Mouse (Mus musculus) neural tube, embryonic 11.5 days (tissue): ENCODE measurements around the gene Kif16b. TPM values are rescaled to one million over a fixed set of nuclear protein-coding genes. Genes with fewer than 3 reads are reported as not detected.
A peak's percentile ranks its signal among the peaks of the same experiment; 100 is the strongest.

Experiments used
- ATAC-seq: fragments of 200-750 bp; cut with Nextera tagmentation; 2 replicates; pipeline ENCODE4 v1.8.0; 2017; ENCODE audit warnings: moderate number of reproducible peaks, mild to moderate bottlenecking, moderate TSS enrichment, moderate library complexity; ENCODE audit not compliant: insufficient read depth, low FRiP score, low TSS enrichment
- DNase-seq: peaks from one replicate; pipeline ENCODE4 v3.0.0-alpha.2; 2015; ENCODE audit warnings: low spot score
- H3K27ac ChIP-seq: fragments of 300-500 bp; sonication (generic); 2 replicates; pipeline ENCODE4 v1.5.1; 2014; ENCODE audit warnings: low read depth, mild to moderate bottlenecking, low read length
- H3K27me3 ChIP-seq: fragments of 300-500 bp; sonication (generic); 2 replicates; pipeline ENCODE4 v1.6.1; 2014; ENCODE audit warnings: mild to moderate bottlenecking, low read length, mixed read lengths; ENCODE audit not compliant: control insufficient read depth, insufficient read depth
- H3K36me3 ChIP-seq: fragments of 300-500 bp; sonication (generic); 2 replicates; pipeline ENCODE4 v1.6.1; 2014; ENCODE audit warnings: mild to moderate bottlenecking, low read length, moderate library complexity, mixed read lengths; ENCODE audit not compliant: control insufficient read depth, insufficient read depth
- H3K4me1 ChIP-seq: fragments of 300-500 bp; sonication (generic); 2 replicates; pipeline ENCODE4 v1.6.1; 2014; ENCODE audit warnings: low read length, mixed read lengths; ENCODE audit not compliant: control insufficient read depth, insufficient read depth
- H3K4me2 ChIP-seq: fragments of 300-500 bp; sonication (generic); 2 replicates; pipeline ENCODE4 v1.6.1; 2014; ENCODE audit warnings: low read depth, mild to moderate bottlenecking, moderate library complexity
- H3K4me3 ChIP-seq: fragments of 300-500 bp; sonication (generic); 2 replicates; pipeline ENCODE4 v1.5.1; 2014; ENCODE audit warnings: low read depth, low read length
- H3K9ac ChIP-seq: fragments of 300-500 bp; sonication (generic); 2 replicates; pipeline ENCODE4 v1.6.1; 2014; ENCODE audit warnings: mild to moderate bottlenecking, low read length
- H3K9me3 ChIP-seq: fragments of 300-500 bp; sonication (generic); 2 replicates; pipeline ENCODE4 v1.6.1; 2016; ENCODE audit warnings: low read length; ENCODE audit not compliant: control insufficient read depth
- WGBS: fragments of 180-500 bp; shearing (Covaris S2); extraction: QIAGEN DNeasy Blood & Tissue Kit; methylation state at CpG from one replicate; pipeline ENCODE4 v1.1.7; 2014; 5-methylcytosine and 5-hydroxymethylcytosine counted together
- polyA plus RNA-seq: library from polyadenylated mRNA; unstranded; fragments of >200 nt; fragmentation: Nextera tagmentation; extraction: Ambion mirVana; gene quantifications from 2 replicates; pipeline ENCODE4 v1.2.1, GENCODE M21; 2014

Kif16b gene
- polyA plus RNA-seq, 1 experiment from 2014 or later = 5.4 TPM

DNA sequence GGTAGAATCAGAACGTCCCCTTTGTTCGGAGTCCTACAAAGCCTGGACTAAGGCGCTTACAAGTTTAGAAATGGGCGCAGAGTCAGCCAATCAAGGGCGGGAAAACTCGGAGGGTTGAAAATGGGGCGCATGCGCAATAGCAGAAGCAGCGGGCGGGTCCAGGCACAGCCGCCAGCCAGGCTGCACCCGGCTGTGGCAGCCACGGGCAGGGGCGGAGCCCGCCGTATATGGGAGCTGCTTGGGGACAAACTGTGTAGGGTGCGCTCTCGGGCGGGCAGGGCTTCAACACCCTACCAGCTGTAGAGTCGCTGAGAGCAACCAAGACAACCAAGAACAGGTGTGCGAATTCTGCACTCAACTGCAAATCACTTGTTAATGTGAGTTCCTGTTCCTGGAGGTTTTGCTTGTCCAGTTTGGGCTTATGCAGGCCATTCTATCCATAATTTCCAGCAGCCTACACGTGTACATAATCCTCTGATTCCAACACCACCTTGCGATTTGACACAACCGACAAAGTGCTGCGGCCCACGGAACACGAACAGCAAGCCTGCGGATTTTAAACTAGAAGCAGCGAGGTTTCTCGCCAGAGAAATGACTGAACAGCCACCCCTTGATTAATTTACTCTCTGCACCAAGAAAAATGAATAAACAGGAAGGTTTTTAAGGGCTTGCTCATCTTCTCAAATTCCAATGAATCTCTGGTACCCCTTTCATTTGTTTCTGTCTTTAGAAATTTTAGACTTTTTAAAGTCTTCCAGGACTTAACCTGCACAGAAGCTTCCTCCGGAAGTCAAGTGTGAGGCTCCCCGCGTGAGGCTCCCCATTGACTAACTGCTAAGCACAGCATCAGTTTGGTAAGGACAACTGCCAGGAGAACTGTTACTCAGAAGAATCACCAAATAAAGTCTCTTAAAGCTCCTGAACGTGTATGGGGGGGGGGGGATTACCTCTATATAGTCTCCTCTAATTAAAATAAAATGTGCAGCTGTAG, 1.9 kb upstream of the Kif16b start:
- Histone ChIP-seq H3K9me3 (no peaks in the 10 kb centered on the region), H3K27ac (0 out of 2 replicates have a peak overlapping the region, but pooled peaks have one; percentile 35), H3K4me2 (peak overlapping the region; percentile 61), H3K27me3 (no peaks in the 10 kb centered on the region), H3K4me3 (peak overlapping the region; percentile 30), H3K9ac (peak overlapping the region; percentile 45), H3K36me3 (no peaks in the 10 kb centered on the region), H3K4me1 (no peaks in the 10 kb centered on the region)
- peak; percentile 91 for ATAC-seq
- peak; percentile 90 for DNase-seq
- 11% methylated on average over 34 of the region's 34 CpGs for WGBS

DNA sequence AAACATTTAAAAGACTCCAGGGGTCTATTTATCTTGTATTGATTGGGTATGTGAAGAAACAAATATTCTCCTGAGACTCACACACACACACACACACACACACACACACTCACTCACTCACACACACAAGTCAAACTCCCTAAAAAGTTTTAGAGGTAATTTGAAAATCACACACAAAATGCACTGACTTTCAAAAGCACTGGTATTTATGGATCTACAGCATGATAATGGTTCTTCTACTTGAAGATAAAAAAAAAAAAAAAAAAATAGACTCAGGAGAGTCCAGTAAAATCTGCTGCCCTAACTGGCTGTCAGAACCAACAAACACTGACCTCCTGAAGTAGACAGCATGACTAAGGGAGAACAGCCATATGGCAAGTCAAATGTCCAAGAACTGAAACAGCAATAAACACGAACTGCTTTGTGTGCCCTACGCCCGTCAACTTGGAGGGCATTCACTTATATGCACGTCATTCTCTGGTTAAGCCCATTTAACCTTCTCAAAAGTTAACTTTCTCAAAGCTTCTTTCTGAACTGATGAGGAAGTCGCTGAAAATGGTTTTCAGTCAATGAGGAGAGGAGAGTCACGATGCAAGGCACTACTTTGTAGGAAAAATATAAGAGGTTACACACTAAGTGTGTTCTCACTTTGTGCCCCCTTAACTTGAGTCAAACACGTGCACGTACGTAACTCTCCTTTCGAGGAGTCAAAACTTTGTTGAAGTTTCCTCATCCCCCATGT, 1.0 kb downstream of the Kif16b start:
- H3K36me3 ChIP-seq = no peaks in the 10 kb centered on the region
- WGBS = 60% methylated on average over 10 of the region's 10 CpGs
- ATAC-seq (no peak), DNase-seq (no peak)
- H3K27me3 ChIP-seq = no peaks in the 10 kb centered on the region
- no peak overlapping the region; the same call in 1 of the 2 replicates for H3K4me3 ChIP-seq
- no peaks in the 10 kb centered on the region for H3K4me1 ChIP-seq
- H3K9ac ChIP-seq = no peak overlapping the region
- no peaks in the 10 kb centered on the region for H3K9me3 ChIP-seq
- no peak overlapping the region for H3K27ac ChIP-seq
- peak overlapping the region; percentile 90 for H3K4me2 ChIP-seq

DNA sequence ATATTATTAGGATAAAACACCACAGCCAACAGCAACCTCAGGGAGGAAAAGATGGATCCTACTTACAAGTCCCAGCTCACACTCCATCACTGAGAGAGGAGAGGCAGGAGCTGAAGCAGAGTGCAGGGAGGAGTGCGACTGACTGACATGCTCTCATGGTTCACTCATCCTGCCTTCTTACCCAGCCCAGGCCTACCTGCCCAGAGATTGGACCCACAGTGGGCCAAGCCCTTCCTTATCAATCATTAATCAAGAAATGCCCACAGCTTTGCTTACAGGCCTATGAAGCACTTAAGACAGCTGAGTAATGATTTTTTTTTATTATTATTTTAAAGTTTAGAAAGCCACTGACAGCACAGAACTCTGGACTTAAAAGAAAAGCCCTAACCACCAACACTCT, 7.6 kb downstream of the Kif16b start:
- 84% methylated on average over 1 of the region's 1 CpGs for WGBS
- no peak for DNase-seq
- no peak for ATAC-seq

DNA sequence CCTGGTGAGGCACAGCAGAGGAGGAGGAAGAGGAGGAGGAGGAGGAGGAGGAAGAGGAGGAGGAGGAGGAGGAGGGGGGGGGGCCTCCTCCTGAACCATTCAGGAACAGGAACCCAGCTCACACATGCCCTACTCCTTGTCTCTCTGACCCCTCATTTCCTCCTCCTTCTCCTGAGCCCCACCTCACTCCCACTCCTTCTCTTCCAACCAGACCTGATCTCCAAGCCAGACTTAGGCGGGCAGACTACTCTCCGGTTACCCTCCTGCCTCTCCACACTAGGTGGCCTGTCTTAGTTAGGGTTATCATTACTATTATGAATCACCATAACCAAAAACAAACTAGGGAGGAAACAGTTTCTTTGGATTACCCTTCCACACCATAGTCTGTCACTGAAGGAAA, 10.0 kb downstream of the Kif16b start:
- Histone ChIP-seq H3K9ac (no peak overlapping the region), H3K27me3 (no peaks in the 10 kb centered on the region), H3K27ac (no peak overlapping the region), H3K4me3 (no peak overlapping the region), H3K36me3 (no peaks in the 10 kb centered on the region), H3K9me3 (no peaks in the 10 kb centered on the region), H3K4me1 (no peaks in the 10 kb centered on the region), H3K4me2 (no peak overlapping the region)
- 96% methylated on average over 2 of the region's 2 CpGs for WGBS
- DNase-seq = no peak
- ATAC-seq = no peak

More for the DNA sequence above, 7.6 kb downstream of the Kif16b start:
- Histone ChIP-seq H3K27ac (no peak overlapping the region), H3K4me1 (no peaks in the 10 kb centered on the region), H3K27me3 (no peaks in the 10 kb centered on the region), H3K9ac (no peak overlapping the region), H3K9me3 (no peaks in the 10 kb centered on the region), H3K4me3 (no peak overlapping the region), H3K4me2 (no peak overlapping the region), H3K36me3 (no peaks in the 10 kb centered on the region)

DNA sequence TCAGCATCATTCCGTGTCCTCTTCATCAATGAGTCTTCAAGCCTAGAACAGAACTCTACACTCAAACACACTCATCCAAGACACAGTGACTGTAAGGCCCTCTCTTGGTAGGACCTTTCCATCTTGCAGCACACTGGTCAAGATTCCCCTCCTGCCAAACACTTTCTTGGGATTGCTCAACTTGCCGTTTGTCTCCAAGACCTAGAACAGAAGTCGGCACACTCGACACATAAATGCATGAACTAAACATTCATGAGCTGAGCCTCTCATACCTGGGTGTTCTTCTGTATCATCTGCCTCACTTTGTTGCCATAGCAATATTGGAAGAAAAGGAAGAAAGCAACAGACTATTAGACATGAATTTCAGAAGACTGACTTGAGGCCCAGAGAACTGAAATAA, 16.9 kb downstream of the Kif16b start:
- Histone ChIP-seq H3K9me3 (no peaks in the 10 kb centered on the region), H3K27ac (no peak overlapping the region), H3K27me3 (no peaks in the 10 kb centered on the region), H3K36me3 (no peaks in the 10 kb centered on the region), H3K4me1 (no peaks in the 10 kb centered on the region), H3K9ac (no peak overlapping the region), H3K4me2 (no peak overlapping the region), H3K4me3 (no peak overlapping the region)
- ATAC-seq (no peak), DNase-seq (no peak)
- 95% methylated on average over 4 of the region's 4 CpGs for WGBS

DNA sequence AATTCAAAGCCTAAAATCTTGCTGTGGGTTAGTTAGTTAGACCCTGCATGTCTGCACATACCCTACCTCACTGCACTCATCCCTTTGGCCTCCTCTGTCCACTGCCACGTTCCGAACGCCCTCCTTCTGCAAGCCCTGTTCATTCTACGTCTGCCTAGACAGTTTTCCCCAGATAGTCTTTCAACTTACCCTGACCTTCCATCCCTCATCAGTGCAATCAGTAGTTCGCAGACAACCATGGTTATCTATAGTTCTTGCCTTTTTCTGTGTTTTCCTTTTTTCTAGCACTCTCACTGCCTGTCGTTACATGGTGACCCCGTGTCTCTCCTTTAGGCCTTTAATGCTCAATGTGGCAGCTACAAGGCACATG, 17.7 kb downstream of the Kif16b start:
- 80% methylated on average over 7 of the region's 7 CpGs for WGBS
- ATAC-seq (no peak), DNase-seq (no peak)
- H3K4me1 ChIP-seq = no peaks in the 10 kb centered on the region
- H3K36me3 ChIP-seq = no peaks in the 10 kb centered on the region
- H3K27ac ChIP-seq = no peak overlapping the region
- no peak overlapping the region for H3K9ac ChIP-seq
- H3K27me3 ChIP-seq = no peaks in the 10 kb centered on the region
- no peaks in the 10 kb centered on the region for H3K9me3 ChIP-seq
- no peak overlapping the region for H3K4me2 ChIP-seq
- no peak overlapping the region for H3K4me3 ChIP-seq

DNA sequence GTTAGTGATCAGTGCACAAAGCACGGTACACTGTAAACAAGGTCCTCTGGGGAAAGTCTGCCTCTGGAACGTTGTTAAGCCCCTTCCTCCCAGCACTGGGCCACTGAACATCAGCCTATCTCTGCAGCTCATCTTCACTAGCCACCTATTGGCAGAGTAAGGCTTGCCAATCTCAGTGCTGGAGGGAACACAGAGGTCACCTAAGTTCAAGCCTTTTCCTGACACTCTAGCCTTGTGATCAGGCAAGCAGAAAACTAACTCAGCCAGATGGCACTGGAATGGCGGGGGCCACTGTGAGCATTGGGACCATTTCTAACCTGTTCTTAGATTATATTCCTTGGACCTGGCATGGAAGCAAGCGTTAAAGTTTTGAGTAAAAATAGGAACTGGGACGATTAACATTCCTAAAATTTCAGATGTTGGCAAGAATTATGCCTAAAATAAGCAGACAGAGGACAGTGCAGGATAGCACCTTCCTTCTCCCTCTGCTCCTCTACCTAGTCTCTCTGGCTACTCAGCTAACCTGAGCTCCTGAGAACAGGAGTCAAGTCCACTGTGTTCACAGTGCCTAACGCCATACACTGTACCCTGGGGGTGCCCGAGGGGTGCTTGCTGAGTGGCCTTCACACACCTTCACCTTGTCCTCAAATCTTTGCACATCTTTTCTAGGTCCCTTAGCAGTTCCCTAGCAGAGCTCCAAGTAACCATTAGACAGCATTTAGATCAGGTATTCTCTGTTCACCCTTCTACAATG, 18.3 kb downstream of the Kif16b start:
- no peak for DNase-seq
- Histone ChIP-seq H3K9me3 (no peaks in the 10 kb centered on the region), H3K9ac (no peak overlapping the region), H3K4me3 (no peak overlapping the region), H3K27me3 (no peaks in the 10 kb centered on the region), H3K4me2 (no peak overlapping the region), H3K36me3 (no peaks in the 10 kb centered on the region), H3K27ac (no peak overlapping the region), H3K4me1 (no peaks in the 10 kb centered on the region)
- 66% methylated on average over 7 of the region's 7 CpGs for WGBS
- ATAC-seq = no peak

DNA sequence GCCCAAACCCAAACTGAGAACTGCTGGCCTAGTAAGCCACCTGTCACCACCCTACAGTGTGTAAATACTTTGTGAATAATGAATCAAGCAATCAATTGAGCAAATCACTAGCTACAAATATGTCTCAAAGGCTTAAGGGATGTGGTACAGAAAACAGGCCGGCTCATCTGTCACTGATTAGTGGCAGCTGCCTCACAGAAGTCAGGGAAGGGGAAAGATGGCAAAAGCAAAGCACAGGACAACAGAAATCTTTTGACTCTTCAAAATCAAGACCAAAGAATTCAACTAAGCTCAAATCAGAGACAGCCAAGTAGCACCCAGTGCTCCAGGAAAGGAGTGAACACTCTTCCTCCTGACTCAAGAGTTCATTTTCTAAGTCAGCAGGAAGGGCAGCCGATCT, 18.9 kb downstream of the Kif16b start:
- Histone ChIP-seq H3K4me1 (no peaks in the 10 kb centered on the region), H3K9me3 (no peaks in the 10 kb centered on the region), H3K27ac (no peak overlapping the region), H3K4me3 (no peak overlapping the region), H3K36me3 (no peaks in the 10 kb centered on the region), H3K27me3 (no peaks in the 10 kb centered on the region), H3K4me2 (no peak overlapping the region), H3K9ac (no peak overlapping the region)
- no peak for ATAC-seq
- WGBS = 62% methylated on average over 2 of the region's 2 CpGs
- no peak for DNase-seq
